Mouse (Mus musculus) lung, embryonic 16.5 days (tissue): ENCODE results near the gene Cuedc1. TPM values are rescaled to one million over a fixed set of nuclear protein-coding genes. Genes with fewer than 3 reads are reported as not detected.
A peak's percentile ranks its signal among the peaks of the same experiment; 100 is the strongest.

Source experiments
- ATAC-seq: fragments of 200-750 bp; cut with Nextera tagmentation; 2 replicates; pipeline ENCODE4 v1.8.0; 2017; ENCODE audit warnings: low read depth, mild to moderate bottlenecking, moderate library complexity
- H3K27ac ChIP-seq: fragments of 300-500 bp; sonication (generic); 2 replicates; pipeline ENCODE4 v1.5.1; 2014; ENCODE audit warnings: mild to moderate bottlenecking, control low read depth, low read length
- H3K27me3 ChIP-seq: fragments of 300-500 bp; sonication (generic); 2 replicates; pipeline ENCODE4 v1.6.1; 2014; ENCODE audit warnings: low read depth, low read length, mixed read lengths; ENCODE audit not compliant: control insufficient read depth, insufficient read depth
- H3K36me3 ChIP-seq: fragments of 300-500 bp; sonication (generic); 2 replicates; pipeline ENCODE4 v1.6.1; 2014; ENCODE audit warnings: low read length; ENCODE audit not compliant: control insufficient read depth, insufficient read depth
- H3K4me1 ChIP-seq: fragments of 300-500 bp; sonication (generic); replicated peaks from 2 replicates; pipeline ENCODE4 v1.6.1; 2014; ENCODE audit warnings: low read length, mixed read lengths; ENCODE audit not compliant: control insufficient read depth, insufficient read depth
- H3K4me2 ChIP-seq: fragments of 300-500 bp; sonication (generic); 2 replicates; pipeline ENCODE4 v1.6.1; 2014; ENCODE audit warnings: low read depth, low read length, control low read depth
- H3K4me3 ChIP-seq: fragments of 300-500 bp; sonication (generic); 2 replicates; pipeline ENCODE4 v1.5.1; 2014; ENCODE audit warnings: mild to moderate bottlenecking, low read length, control low read depth
- H3K9ac ChIP-seq: fragments of 300-500 bp; sonication (generic); 2 replicates; pipeline ENCODE4 v1.6.1; 2014; ENCODE audit warnings: low read length, control low read depth
- H3K9me3 ChIP-seq: fragments of 300-500 bp; sonication (generic); 2 replicates; pipeline ENCODE4 v1.6.1; 2016; ENCODE audit warnings: low read length; ENCODE audit not compliant: control insufficient read depth
- WGBS: fragments of 180-500 bp; shearing (Covaris S2); extraction: QIAGEN DNeasy Blood & Tissue Kit; methylation state at CpG from one replicate; pipeline ENCODE4 v1.1.7; 2014; 5-methylcytosine and 5-hydroxymethylcytosine counted together
- polyA plus RNA-seq: library from polyadenylated mRNA; unstranded; fragments of >200 nt; fragmentation: Nextera tagmentation; extraction: Ambion mirVana; gene quantifications from 2 replicates; pipeline ENCODE4 v1.2.1, GENCODE M21; 2015

The Cuedc1 gene
- polyA plus RNA-seq, 1 experiment from 2014 or later: 11.8 TPM

GRCm38 (mm10) chr11:88122545-88122944 lies 24.7 kb downstream of the Cuedc1 start:
- Histone ChIP-seq H3K4me3 (no peak overlapping the region), H3K9ac (no peak overlapping the region), H3K4me1 (peaks cover 35% of the 10 kb centered on the region), H3K9me3 (no peaks in the 10 kb centered on the region), H3K27ac (no peak overlapping the region), H3K27me3 (no peaks in the 10 kb centered on the region), H3K4me2 (no peak overlapping the region), H3K36me3 (no peaks in the 10 kb centered on the region)
- ATAC-seq: no peak
- 68% methylated on average over 5 of the region's 5 CpGs for WGBS

- Histone ChIP-seq H3K27ac (no peak overlapping the region), H3K9me3 (no peaks in the 10 kb centered on the region), H3K4me3 (no peak overlapping the region), H3K27me3 (no peaks in the 10 kb centered on the region), H3K9ac (no peak overlapping the region), H3K36me3 (no peaks in the 10 kb centered on the region), H3K4me1 (peaks cover 30% of the 10 kb centered on the region), H3K4me2 (no peak overlapping the region)
- ATAC-seq: no peak
- 61% methylated on average over 5 of the region's 5 CpGs for WGBS
These were observed 25.2 kb downstream of the Cuedc1 start for GRCm38 (mm10) chr11:88123021-88123420.

- Histone ChIP-seq H3K4me2 (no peak overlapping the region), H3K36me3 (no peaks in the 10 kb centered on the region), H3K9ac (no peak overlapping the region), H3K4me3 (no peak overlapping the region), H3K27me3 (no peaks in the 10 kb centered on the region), H3K4me1 (peaks cover 23% of the 10 kb centered on the region), H3K9me3 (no peaks in the 10 kb centered on the region), H3K27ac (peak overlapping the region; percentile 7; the same call in 1 of the 2 replicates)
- 22% methylated on average over 6 of the region's 6 CpGs for WGBS
- no peak for ATAC-seq
These were observed 25.9 kb downstream of the Cuedc1 start for GRCm38 (mm10) chr11:88123731-88124130.

DNA sequence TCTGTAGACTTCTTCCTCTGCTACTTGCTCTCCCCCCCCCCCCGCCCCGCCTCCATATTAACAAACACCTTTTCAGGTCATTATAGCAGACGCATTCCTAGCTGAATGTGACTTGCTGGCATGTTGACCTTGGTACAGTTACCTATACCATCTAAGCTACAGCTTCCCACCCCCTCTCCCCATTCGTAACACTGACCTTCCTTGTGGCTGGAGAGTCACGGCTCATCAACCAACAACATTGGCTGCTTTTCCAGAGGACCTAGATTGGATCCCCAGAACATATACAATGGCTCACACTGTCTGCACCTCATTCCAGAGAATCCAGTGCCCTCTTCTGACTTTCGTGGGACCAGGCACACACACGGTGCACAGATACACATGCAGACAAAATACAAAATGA lies 27.6 kb downstream of the Cuedc1 start:
- Histone ChIP-seq H3K4me2 (no peak overlapping the region), H3K4me1 (peaks cover 7% of the 10 kb centered on the region; the same call in 1 of the 2 replicates), H3K9me3 (no peaks in the 10 kb centered on the region), H3K36me3 (no peaks in the 10 kb centered on the region), H3K4me3 (no peak overlapping the region), H3K27ac (no peak overlapping the region), H3K9ac (no peak overlapping the region), H3K27me3 (no peaks in the 10 kb centered on the region)
- ATAC-seq: 0 out of 2 replicates have a peak, but pooled peaks have one; percentile 40
- 51% methylated on average over 6 of the region's 7 CpGs for WGBS

GRCm38 (mm10) chr11:88126306-88126793 lies 28.5 kb downstream of the Cuedc1 start:
- H3K4me1 ChIP-seq: peaks cover 8% of the 10 kb centered on the region; the same call in 1 of the 2 replicates

GRCm38 (mm10) chr11:88128461-88128860 lies 30.6 kb downstream of the Cuedc1 start:
- no peak for ATAC-seq

More at GRCm38 (mm10) chr11:88126306-88126793, 28.5 kb downstream of the Cuedc1 start:
- peak; percentile 63; the same call in 1 of the 2 replicates for ATAC-seq
- Histone ChIP-seq H3K9me3 (no peaks in the 10 kb centered on the region), H3K4me3 (no peak overlapping the region), H3K27me3 (no peaks in the 10 kb centered on the region), H3K9ac (no peak overlapping the region), H3K4me2 (no peak overlapping the region), H3K27ac (no peak overlapping the region), H3K36me3 (no peaks in the 10 kb centered on the region)
- WGBS: 44% methylated on average over 5 of the region's 5 CpGs

GRCm38 (mm10) chr11:88129281-88129680 lies 31.4 kb downstream of the Cuedc1 start:
- Histone ChIP-seq H3K4me2 (no peak overlapping the region), H3K4me1 (peaks cover 14% of the 10 kb centered on the region), H3K9me3 (no peaks in the 10 kb centered on the region), H3K36me3 (no peaks in the 10 kb centered on the region), H3K4me3 (no peak overlapping the region), H3K9ac (no peak overlapping the region), H3K27ac (no peak overlapping the region), H3K27me3 (no peaks in the 10 kb centered on the region)
- WGBS: 80% methylated on average over 3 of the region's 3 CpGs
- no peak for ATAC-seq

More at GRCm38 (mm10) chr11:88128461-88128860, 30.6 kb downstream of the Cuedc1 start:
- H3K36me3 ChIP-seq: no peaks in the 10 kb centered on the region
- H3K4me1 ChIP-seq: peaks cover 18% of the 10 kb centered on the region
- H3K4me2 ChIP-seq: no peak overlapping the region
- no peak overlapping the region for H3K4me3 ChIP-seq
- H3K9me3 ChIP-seq: no peaks in the 10 kb centered on the region
- no peak overlapping the region for H3K27ac ChIP-seq
- H3K27me3 ChIP-seq: no peaks in the 10 kb centered on the region
- no peak overlapping the region for H3K9ac ChIP-seq
- 89% methylated on average over 9 of the region's 9 CpGs for WGBS

DNA sequence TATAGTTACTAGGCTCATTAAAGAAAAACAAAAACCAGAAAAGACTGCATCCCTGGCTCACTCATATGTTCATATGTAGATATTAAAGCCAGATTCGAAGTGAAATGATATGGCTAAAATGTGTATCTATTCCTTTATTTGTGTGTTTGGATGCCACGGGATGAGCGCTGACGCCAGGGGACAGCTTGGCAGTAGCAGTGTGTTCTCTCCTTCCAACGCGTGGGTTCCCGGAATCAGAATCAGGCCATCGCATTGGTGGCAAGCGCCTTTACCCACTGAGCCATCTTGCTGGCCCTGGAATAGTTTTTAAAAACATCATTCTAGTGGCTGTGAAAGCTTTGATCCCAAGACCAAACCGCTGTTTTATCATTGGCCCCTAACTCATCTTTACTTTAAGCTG lies 32.1 kb downstream of the Cuedc1 start:
- Histone ChIP-seq H3K4me1 (peaks cover 14% of the 10 kb centered on the region), H3K27ac (no peak overlapping the region), H3K9ac (no peak overlapping the region), H3K4me3 (no peak overlapping the region), H3K9me3 (no peaks in the 10 kb centered on the region), H3K4me2 (no peak overlapping the region), H3K27me3 (no peaks in the 10 kb centered on the region), H3K36me3 (no peaks in the 10 kb centered on the region)
- no peak for ATAC-seq
- 96% methylated on average over 10 of the region's 10 CpGs for WGBS

DNA sequence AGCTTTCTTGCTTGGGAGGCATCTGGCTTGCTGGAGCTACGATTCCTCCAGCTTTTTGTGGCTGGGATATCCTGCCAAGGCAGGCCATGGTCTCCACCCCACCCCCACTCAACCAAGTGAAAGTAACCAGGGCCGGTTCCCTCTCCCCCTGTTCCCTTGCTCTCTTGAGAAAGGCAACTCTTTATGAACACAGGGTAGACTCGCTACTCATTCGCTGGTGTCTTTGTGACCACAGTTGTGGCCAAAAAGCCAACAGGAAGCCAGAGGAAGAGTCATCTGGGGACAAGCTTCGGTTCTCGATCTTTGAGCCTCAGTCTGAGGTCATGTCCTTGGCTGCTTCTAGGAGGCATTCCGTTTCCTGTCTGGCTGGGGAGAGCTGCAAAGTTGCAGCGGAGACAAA lies 34.0 kb downstream of the Cuedc1 start:
- H3K27ac ChIP-seq: peak overlapping the region; percentile 11
- H3K36me3 ChIP-seq: no peaks in the 10 kb centered on the region
- peak overlapping the region; percentile 28; the same call in 1 of the 2 replicates for H3K4me2 ChIP-seq
- H3K9me3 ChIP-seq: no peaks in the 10 kb centered on the region
- H3K9ac ChIP-seq: peak overlapping the region; percentile 11; the same call in 1 of the 2 replicates
- no peaks in the 10 kb centered on the region for H3K27me3 ChIP-seq
- peak; percentile 77 for ATAC-seq
- peak overlapping the region; percentile 14; the same call in 1 of the 2 replicates for H3K4me3 ChIP-seq
- 32% methylated on average over 8 of the region's 8 CpGs for WGBS
- peaks cover 11% of the 10 kb centered on the region for H3K4me1 ChIP-seq
